Mouse (Mus musculus) brain, adult 2 months (tissue): Measurements from ENCODE around the gene Gm20547.
"Not testable (repeated sequence)": the region's sequence is repeated elsewhere in the genome, so short reads cannot be mapped to it uniquely, and the experiment has no call there.

ENCODE experiments used
- DNase-seq: peaks from one replicate; pipeline ENCODE4 v3.0.0; 2011; ENCODE audit warnings: low read depth, low spot score

Gm20547 gene

DNA sequence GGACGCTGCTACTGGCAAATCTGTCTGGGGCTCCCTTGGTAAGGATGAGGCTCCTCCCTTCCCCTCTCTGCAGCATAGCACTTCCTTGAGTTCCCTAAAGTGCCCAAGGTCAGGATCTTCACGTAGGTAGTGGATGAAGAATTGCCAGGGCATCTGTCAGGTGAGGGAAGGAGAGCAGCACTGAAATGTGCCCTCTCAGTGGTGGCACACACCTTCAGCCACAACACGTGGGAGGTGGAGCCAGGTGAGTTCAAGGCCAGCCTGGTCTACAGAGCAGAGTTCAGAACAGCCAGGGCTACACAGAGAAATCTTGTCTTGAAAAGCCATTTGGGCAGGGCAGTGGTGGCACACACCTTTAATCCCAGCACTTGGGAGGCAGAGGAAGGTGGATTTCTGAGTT, 27.1 kb downstream of the Gm20547 start:
- DNase-seq, result no peak

DNA sequence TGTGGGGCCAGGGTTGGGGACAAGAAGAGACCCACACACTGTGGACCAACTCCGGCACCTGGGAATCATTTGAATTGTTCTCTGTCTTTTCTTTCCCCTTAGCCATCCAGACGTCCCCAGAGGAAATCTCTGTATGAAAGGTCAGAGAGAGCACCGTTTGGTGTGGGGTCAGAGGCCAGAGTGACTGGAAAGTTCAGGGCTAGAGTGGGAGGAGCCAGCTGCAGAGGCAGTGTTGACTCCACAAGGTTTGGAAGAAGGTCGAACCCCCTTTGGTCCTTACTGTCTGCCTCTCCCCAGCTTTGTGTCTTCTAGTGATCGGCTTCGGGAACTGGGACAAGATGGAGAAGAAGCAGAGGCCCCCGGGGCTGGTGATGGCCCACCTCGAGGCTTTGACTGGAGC, 28.3 kb downstream of the Gm20547 start:
- DNase-seq, result no peak

DNA sequence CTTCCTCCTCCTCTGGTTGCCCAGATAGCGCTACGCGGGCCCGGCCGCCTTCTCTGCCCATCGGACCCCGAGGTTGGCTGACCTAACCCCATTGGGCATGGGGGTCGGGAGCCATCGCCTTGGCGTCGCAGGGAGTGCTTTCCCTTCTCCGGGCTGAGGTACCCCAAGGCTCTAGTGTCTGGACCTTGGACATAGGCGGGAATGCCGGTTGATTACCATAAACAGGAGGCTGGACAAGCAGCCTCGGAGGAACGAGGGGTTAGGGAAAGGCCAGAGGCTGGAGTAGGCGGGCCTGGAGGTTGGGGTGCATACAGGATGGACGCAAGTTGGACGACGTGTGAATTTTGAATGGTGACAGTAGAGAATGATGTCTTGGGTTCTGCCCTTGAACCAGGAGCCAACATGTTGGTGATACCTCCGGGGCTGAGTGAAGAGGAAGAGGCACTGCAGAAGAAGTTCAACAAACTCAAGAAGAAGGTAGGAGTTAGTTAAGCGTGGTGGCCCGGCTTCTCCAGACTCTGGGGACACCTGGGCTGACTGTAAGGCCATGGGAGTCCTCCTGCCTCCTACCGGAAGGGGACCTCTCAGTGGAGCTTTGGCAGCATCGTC, 31.2 kb downstream of the Gm20547 start:
- no peak for DNase-seq

DNA sequence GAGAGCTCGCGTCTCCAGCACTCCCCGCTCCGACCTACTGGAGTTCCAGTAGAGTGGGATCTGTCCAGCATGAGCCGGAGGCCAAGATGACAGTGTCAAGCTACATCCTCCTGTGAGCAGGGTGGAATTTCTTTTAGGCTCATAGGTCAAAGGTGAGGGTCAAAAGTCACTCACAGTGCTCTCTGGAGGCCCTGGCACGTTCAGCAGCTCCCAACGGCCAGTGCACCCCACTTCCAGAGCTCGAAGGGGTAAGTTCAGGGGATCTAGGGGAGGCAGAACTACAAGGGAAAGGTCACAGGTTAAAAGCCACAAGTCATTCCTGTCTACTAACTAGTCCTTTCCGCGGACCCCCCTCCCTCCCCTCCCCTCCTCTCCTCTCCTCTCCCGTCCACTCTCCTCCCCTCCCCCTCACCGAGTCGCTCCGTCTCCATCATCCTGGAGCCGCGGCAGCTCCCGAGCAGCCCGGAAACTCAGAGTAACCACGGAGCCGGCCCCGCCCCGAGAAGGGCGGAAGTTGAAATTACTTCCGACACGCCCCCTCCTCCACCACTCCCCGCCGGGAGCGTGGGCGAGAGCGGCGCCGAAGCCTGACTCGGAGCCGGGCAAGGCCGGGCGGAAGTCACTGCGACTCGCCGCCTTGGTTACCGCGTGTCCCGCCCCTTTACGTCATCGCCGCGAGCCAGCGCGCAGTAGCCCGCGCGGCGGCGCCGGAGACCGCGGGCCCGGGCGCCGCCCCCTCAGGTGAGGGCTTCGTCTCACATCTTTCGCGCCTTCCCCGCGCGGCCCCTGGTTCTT, 31.9 kb downstream of the Gm20547 start, which contains the start of the genes Skiv2l and Nelfe:
TSS of gene Skiv2l (minus strand) at position 489 of the 795 bp plus-strand sequence.
TSS of gene Nelfe (plus strand) at position 670 of the 795 bp plus-strand sequence.
- peak; percentile 99 for DNase-seq

DNA sequence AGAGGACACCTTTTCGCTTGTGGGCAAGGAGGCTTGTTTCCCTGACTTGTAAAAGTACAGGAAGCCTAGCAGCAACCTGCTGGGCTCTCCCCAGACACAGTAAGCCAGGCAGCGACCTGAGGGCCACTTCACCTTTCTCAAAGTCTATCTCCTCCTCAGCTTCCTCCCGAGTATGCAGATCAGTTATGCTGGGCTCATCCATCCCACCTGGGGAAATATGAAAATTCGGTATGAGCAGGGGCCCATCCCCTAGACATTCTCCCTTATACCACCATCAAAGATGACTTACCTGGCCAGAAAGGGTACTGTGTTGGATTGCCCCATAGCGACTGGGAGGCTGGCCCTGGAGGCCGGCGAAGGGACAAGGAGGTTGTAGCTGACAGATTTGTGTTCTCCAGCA, 34.2 kb downstream of the Gm20547 start:
- DNase-seq, result no peak

DNA sequence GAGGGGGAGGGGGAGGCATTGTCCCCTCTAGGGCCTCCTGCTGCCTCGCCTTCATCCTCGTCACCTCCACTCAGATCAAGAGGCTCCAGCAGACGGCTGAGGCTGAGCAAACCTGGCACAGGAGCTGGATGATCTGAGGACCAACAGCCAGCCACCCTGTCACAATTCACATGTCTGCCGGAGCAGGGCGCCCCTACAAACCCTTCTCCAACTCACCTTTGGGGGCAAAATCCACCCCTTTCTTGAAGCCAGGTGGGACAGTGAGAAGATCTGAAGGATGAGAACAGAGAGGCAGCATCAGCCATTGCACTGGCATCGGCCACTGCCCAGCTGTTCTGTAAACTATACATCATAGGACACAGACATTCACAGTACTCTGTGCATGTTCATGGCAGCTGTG, 34.6 kb downstream of the Gm20547 start:
- no peak for DNase-seq

DNA sequence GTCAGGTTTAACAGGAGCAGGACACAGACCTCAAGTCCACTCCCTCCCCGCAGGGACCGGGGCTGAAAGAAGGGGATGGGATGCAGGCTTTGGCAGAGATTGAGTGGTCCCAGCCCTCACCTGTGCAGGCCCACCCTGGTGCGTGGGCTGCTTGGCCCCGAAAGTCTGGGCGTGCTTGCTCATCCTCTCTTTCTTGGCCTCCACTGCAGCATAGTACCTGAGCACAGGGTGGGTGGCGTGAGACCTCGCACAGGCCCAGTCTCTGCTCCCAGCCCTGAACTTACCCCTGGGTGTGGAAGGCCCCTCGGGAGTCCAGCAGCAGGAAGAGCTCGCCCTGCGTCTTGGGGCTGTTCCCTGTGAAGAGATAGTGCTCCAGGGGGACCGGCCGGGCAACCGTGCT, 37.0 kb downstream of the Gm20547 start:
- no peak for DNase-seq

DNA sequence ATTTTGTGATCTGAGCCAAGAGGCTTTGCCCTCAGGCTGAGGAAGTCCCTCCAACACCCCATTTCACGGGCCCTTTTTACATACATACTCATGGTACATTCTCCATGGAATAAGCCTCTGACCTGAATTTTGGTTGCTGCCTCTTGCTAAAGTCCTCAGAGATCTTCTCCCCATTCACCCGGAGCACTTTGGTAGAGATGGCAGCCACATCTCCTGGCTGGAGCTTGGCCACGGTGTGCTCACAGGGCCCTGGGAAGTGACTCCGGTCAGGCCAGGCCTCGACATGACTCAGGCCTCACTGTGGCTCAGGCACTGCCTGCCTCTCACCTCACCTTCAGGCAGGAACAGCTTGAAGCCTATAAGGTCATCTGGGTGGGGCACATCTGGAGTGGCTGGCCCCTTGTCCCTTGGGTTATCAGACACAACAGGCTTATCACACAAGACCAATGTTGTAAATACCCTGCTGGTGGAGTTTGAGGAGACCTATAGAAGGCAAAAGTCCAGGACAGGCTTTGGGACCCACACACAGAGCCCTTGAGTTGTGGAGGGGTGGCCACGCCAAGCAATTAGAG, 41.0 kb downstream of the Gm20547 start:
- DNase-seq, result no peak

DNA sequence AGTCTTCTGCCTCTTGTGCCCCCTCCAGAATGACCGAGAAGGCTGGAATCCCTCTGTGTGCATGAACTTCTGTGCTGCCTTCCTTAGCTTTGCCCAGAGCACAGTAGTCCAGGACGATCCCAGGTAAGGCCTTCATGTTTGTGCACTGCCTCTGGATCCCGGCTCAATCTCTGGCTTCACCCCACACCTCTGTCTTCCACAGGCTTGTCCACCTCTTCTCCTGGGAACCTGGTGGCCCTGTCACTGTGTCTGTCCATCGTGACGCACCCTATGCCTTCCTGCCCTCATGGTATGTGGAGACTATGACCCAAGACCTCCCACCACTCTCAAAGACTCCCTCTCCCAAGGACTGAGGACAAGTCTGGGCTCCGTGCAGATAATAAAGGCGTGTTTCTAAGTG, 43.1 kb downstream of the Gm20547 start:
- DNase-seq, result no peak

DNA sequence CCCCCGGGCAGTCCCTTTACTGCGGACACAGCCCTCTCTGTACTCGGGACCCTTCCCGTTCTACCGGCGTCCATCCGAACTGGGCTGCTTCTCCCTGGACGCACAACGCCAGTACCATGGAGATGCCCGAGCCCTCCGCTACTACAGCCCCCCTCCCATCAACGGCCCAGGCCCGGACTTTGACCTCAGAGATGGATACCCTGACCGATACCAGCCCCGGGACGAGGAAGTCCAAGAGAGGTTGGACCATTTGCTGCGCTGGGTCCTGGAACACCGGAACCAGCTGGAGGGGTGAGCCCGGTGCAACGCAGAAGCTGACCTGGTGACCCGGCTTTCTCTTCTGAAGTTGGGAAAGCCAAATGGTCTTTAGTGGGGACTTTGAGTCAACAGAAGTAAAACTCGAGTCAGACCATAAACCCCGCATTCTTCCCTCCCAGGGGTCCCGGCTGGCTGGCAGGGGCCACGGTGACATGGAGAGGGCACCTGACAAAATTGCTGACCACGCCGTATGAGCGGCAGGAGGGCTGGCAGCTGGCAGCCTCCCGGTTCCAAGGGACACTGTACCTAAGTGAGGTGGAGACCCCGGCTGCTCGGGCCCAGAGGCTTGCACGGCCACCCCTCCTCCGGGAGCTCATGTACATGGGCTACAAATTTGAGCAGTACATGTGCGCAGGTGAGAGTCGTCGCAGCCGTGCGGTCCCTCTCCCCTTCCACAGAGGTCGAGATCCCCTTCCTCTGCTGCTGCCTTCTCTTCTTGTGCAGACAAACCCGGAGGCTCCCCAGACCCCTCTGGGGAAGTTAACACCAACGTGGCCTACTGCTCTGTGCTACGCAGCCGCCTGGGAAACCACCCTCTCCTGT, 44.1 kb downstream of the Gm20547 start:
- no peak for DNase-seq

DNA sequence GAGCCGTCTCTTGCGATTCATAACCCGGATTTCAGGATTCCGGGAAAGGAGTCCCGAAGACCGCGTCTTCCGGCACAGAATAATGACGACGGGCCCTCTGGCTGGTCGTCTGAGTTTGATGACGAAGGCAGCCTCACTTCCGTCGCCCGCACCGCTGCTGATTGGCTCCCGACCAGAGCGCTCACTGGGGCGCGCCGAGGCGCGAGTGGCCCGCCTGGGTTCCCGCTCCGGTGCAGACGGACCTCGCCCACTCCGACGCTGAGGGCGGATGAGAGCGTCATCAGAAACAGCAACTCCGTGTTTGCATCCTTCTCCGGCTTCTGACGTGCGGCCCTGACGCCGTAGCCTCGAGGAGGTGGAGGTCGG, 45.0 kb downstream of the Gm20547 start, which contains the start of the genes Stk19 and Dxo:
TSS of gene Stk19 (minus strand) at position 90 of the 366 bp plus-strand sequence.
TSS of gene Dxo (plus strand) at position 164 of the 366 bp plus-strand sequence.
- DNase-seq, result peak; percentile 99

DNA sequence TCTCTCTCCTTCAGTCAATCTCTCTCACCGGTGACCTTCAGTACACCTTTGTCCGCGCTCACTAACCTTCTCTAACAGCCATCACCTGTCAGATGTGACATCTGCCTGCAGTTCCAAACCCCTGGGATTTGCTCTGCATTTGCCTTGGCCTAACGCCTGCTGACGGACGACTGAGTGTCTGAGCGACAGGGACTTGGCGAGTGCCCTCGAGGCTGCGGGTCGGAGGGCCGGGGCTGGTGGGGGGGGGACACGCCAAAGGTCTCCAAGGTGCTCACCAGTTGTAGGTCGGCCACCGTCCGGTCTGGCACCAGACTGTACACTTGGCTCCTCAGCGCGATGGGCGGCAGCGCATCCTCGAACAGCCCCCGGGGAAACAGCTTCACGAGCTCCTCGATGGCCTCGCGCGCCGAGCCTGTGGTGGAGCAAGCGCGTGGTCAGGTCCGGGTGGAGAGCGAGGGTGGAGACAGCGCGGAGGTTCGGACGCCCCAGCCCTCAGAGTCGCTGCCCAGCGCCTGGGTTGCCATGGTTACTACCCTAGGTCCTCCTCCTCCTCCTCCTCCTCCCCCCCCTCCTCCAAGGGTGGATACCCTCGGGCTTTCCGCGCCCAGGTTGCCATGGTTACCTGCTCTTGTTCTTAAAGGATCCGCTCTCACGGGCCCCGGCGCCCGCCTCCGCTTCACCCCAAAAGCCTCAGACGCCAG, 45.5 kb downstream of the Gm20547 start:
- no peak for DNase-seq

DNA sequence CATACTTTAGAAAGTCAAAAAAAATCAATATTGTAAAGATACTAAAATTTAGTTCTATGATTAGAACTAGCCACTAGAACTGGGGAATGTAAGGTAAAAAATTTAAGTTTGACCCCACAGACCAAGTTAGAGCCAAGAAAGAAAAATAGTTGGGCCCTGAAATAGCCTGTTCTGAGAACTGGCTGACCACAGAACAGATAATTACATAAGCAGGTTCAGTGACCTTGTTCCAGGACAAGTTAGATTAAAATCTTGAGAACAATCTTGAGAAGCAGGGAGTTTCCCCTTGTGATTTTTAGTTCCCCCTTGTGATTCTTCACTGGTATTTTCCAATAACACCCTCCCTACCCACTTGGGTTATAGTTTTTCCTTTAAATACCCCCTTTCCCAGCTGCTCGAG, 51.1 kb downstream of the Gm20547 start:
- not testable (repeated sequence) for DNase-seq

DNA sequence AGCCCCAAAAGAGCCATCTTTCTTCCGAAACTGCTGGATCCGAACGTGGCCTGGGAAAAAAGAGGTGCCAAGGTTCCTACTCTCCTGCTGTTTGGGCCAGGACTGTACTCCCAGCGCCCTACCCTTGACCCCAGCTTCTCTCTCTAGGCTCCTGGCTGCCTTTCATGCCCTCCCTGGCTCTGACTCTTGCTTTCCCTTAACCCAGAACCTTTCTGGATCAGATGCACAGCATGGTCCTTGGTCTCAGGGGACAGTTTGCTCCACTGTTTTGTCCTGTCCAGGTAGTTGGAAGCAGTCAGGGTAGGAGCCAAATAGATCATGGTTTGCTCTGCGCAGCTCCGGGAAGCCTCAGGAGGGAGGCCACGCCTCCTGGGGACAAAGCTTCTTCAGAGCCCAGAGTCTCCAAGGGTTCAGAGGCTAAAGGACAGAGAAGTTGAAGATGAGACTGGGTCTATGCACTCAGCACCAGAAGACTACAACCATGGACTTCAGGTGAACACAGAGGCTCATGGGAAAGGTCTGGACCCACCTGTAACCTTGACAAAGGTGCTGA, 66.9 kb downstream of the Gm20547 start:
- DNase-seq, result no peak

DNA sequence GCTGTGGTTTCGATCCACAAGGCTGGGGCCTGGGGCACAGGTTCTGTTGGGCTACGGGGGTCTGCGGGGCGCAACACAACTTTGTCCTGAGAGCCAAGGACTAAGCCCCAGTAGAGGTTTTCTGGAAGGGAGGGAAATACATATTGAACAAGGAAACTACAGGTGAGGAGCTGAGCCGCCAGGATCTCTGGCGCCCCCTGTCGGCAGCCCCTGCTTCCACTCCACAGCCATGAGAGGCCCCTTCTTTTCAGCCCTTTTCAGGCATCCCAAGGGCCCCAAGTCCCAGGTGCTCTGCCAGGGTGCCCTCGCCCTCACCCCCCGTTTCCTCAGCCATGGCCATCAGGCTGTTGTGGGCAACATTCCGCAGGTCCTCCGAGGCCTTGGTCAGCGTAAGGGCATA, 68.1 kb downstream of the Gm20547 start:
- DNase-seq, result peak; percentile 30

DNA sequence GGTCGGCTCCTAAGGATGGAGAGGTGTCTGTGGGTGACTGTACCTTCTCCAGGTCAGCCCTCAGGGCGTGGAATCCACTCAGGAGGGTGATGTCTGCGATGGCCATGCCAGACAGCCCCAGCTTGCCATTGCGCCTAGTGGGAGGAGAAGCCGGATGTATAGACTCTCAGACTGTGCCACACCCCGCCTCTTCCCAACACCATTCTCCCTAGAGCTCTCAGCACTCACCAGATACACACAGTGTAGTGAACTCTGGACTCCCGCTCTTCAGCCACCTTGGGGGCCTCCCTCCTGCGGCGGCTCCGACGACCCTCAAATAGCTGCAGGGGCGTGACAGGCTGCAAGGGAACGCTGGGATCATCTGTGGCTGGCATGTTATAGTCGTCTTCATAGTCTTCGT, 70.6 kb downstream of the Gm20547 start:
- DNase-seq, result no peak

DNA sequence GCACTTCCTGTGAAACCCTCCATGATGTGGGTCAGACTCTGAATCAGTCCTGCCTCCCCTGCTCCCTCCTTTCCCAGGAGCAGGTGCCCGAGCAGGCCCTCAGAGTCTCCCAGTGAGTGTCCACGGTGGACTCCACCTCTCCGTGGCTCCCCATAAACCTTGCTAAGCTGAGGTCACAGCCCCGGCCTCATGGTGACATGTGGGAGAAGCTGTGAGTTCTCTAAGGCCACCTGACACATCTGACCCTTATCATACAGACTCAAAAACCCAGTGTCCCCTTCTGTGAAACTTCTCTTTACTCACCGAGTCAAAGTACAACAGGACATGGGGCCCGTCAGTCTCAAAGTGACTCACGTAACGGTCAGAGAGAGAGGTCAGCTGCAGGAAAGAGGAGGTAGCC, 71.0 kb downstream of the Gm20547 start:
- not testable (repeated sequence) for DNase-seq

DNA sequence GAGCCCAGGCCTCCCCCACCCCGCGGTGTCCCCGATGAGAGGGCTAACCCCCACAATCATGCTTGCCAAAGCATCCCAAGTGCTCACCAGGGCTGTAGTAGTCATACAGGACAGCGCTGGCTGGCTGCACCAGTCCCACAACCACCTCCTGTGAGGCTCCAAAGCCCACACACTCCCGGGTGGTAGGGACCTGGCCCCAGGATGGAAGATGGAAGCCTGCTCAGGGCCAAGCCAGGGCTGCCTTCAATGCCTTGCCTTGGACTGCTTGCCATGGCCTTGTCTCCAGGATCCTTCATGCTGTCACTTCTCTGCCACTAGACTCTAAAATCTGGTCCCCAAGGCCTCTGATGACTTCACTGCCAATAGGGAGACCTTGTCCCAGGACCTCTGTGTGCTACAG, 71.4 kb downstream of the Gm20547 start:
- not testable (repeated sequence) for DNase-seq

DNA sequence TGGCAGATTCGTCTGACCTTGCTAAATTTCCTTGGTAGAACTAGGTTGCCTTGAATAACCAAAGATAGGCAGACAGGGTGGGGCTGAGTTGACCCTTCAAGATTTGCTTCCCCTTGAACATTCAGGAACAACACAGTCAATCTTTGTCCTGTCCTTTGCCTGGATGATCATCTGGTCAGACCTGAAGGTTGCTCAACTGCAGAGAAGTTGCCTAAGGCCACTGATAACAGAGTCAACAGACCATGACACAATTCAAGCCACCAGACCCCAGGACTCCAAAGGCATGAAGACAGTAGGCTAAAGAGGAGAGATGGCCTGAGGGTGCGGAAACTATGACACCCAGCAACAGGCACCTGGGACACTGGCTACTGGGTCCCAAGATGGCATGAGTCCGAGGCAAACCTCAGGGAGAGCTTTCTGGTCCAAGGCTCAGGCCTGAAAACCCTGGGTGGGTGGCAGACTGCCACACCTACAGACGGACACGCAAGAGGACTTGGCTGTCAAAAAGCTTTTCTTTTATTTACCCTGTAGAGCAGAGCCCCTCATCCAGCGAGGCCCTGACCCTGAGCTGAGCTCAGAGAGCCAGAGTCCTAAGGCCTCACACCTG, 73.1 kb downstream of the Gm20547 start:
- DNase-seq, result no peak

DNA sequence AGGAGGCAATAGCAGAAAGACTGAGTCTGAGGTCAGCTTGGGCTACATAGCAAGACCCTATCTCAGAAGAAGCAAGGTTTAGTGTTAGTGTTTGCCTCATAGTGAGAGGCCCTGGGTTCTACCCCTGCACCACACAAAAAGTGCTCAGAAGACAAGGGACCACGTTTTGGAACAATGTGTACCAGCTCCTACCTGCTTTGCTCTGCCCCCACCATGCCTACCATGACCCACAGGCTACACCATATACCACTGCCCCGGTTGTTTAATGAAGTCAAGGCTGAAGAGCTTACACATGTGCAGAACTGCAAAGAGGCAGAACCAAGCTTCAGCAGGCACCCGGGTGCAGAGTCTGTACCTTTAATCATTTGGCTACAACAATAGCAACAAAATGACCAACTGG, 74.7 kb downstream of the Gm20547 start:
- DNase-seq, result no peak
